Mouse (Mus musculus): ENCODE measurements at regions not wholly inside any gene's neighbourhood (a gene's known extent, or its start where the extent isn't known, plus 50 kb on each side); places are given as distances from the start of the nearest gene placed in this dataset.

- no peak for TF ChIP-seq CTCF (IDR thresholded peaks at IDR 0.05; ENCODE audit: low read depth)
- TF ChIP-seq EP300 (optimal IDR thresholded peaks at IDR 0.05): no peak
These were observed 326.8 kb upstream of the Zfp703 start for GRCm38 (mm10) chr8:26650287-26650686.
